Mouse (Mus musculus) naive thymus-derived CD4-positive, alpha-beta T cell, adult 5 months (primary cell): ENCODE measurements around the gene Gtf2a1l. TPM values are rescaled to one million over a fixed set of nuclear protein-coding genes. Genes with fewer than 3 reads are reported as not detected.

Experiments
- polyA plus RNA-seq: library from polyadenylated mRNA; unstranded; fragments of 100-300 nt; shearing (Covaris generic); gene quantifications from one replicate; pipeline ENCODE4 v1.2.1, GENCODE M21; 2017

Gtf2a1l gene
- polyA plus RNA-seq, result not detected

DNA sequence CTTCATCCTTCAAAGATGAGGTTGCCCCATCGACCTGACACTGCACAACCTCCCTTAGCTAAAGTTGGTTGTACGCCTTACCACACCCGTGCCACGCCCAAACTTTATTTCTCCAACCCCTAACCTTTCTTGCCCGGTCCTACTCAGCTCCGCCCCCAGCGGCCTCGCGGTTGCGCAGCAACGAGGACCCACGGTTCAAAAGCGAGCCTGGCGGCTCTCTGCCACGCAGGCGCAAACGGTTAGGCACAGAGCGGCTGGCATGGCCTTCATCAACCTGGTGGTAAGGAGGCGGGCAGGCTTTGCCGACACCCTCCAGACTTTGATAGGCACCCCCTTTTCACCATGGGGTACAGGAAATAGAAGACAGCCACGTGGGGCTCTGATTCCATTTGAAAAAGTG lies at the start of gene Gtf2a1l:
Gtf2a1l (plus strand) TSS at position 209 of the 400 bp plus-strand sequence.

Other genes with a start within 250 kb of the Gtf2a1l start
- 21.3 TPM for gene Foxn2, start 227.9 kb upstream of the Gtf2a1l start, polyA plus RNA-seq
- gene Ppp1r21, start 138.5 kb upstream of the Gtf2a1l start, polyA plus RNA-seq, result 30.6 TPM
- 0.46 TPM for gene Ston1, start 71.0 kb upstream of the Gtf2a1l start, polyA plus RNA-seq
- gene Lhcgr, start 123.3 kb downstream of the Gtf2a1l start, polyA plus RNA-seq, result not detected